15 mouse cellular contexts compared by ENCODE assay signal in genomic region chr17:88998243-88998642, GRCm38 (mm10).
"Had no signal": no experiment of that assay in that cellular context is flagged by ENCODE, and none has a peak within 500 bp of the region (broad histone marks: within the 10 kb centered on the region; RNA-seq: fewer than 3 reads in every experiment).

No protein-coding gene starts in this region.

- H3K9ac ChIP-seq: limb, embryonic 15.5 days; liver, embryonic 12.5 days; neural tube, embryonic 15.5 days had no signal

- H3K4me1 ChIP-seq: limb, embryonic 15.5 days; liver, embryonic 12.5 days; midbrain, embryonic 10.5 days; neural tube, embryonic 15.5 days had no signal

- H3K4me3 ChIP-seq: layer of hippocampus, adult 2 months; limb, embryonic 15.5 days; liver, embryonic 12.5 days; midbrain, embryonic 10.5 days; myocyte; neural tube, embryonic 15.5 days had no signal

- DNase-seq: kidney, adult 18-20 months; kidney, postnatal 10 days; kidney, postnatal 4 days; lung, postnatal 4 days; midbrain, embryonic 14.5 days; spleen, adult 18-20 months; thymus, adult 18-20 months; thymus, postnatal 14 days had no signal

- H3K9me3 ChIP-seq: limb, embryonic 15.5 days; liver, embryonic 12.5 days; midbrain, embryonic 10.5 days; neural tube, embryonic 15.5 days had no signal

- H3K4me2 ChIP-seq: limb, embryonic 15.5 days; liver, embryonic 12.5 days; neural tube, embryonic 15.5 days had no signal

- H3K27ac ChIP-seq: layer of hippocampus, adult 2 months; limb, embryonic 15.5 days; liver, embryonic 12.5 days; midbrain, embryonic 10.5 days; neural tube, embryonic 15.5 days had no signal

- ATAC-seq: liver, embryonic 12.5 days; lung, postnatal 0 days had no signal

- H3K27me3 ChIP-seq: limb, embryonic 15.5 days; liver, embryonic 12.5 days; neural tube, embryonic 15.5 days had no signal

- H3K36me3 ChIP-seq: limb, embryonic 15.5 days; liver, embryonic 12.5 days; midbrain, embryonic 10.5 days; neural tube, embryonic 15.5 days had no signal
